Mouse (Mus musculus) layer of hippocampus, adult 8-10 months (tissue): Measurements from ENCODE around the gene Nhsl1. TPM values are rescaled to one million over a fixed set of nuclear protein-coding genes. Genes with fewer than 3 reads are reported as not detected.

ENCODE experiments used
- DNase-seq, 2 experiments: peaks; one replicate each; pipeline ENCODE4 v3.0.0; 2022; ENCODE audit warnings: low spot score in 2 of 2
- total RNA-seq, 4 experiments: library from RNA; stranded (reverse); gene quantifications; 2 replicates each; pipeline ENCODE4 v1.2.4; 2022

The Nhsl1 gene
- total RNA-seq, 4 experiments from 2014 or later = 40.7 to 45.2 (median 41.2) TPM

DNA sequence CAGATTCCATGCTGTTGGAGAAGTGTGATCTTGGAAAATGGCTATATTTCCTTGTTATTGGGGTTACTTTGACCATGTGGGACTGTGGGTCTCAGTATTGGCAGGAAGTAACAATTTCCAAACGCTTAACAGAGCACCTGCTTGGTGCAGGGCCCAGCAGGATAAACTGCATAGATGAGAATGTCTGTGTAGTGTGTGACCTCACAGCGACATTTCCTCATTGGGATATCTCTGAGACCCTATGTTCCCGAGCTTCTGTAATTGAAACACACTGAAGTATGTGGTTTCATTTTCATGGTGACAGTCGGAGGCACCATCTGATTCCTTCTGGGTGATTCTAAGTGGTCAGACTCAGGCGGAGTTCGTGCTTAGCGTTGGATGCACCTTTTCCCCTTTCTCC, 75.5 kb downstream of the Nhsl1 start:
- no peak for DNase-seq

DNA sequence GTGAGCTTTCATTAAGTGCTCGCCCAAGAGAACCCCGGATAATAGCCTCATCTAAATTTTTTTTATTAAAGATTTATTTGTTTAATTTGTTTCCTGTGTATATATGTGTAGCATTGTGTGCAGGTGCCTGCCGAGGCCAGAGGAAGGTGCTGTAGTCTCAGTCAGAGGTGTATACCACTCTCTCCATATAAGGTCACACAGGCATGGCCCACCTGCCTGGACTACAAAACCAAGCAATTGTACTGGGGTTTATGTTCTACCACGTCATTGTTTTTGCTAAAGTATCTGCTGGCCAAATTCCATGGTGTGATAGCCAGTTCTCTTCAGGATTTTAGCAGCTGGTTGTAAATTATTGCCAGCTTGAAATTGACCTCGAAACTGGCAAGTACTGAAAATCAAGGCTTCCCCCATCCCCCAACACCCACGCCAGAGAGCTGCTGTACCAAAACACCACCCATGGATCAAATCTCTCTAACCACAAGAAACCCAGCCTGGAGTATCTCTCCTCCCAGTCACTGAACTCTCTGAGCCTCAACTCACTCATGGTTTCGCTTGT, 81.4 kb downstream of the Nhsl1 start:
- no peak for DNase-seq

DNA sequence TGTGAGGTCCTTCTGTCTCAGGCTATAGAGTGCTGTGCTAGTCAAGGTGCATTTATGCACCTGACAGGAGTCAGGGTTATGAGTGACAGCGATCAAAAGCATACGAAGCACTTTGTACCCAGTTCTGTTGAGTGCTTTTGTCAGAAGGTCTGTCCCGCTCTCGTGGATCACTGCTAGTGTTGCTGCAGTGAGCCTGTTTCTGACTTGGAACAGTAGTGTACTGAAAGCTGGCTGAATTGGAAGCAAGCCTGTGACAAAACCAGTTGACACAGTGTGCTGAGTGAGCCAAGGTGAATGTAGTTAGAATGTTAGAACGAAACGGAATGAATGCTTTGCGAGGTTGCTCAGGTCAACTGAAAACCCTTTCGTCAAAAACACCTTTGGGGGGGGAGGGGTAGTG, 82.2 kb downstream of the Nhsl1 start:
- no peak for DNase-seq

DNA sequence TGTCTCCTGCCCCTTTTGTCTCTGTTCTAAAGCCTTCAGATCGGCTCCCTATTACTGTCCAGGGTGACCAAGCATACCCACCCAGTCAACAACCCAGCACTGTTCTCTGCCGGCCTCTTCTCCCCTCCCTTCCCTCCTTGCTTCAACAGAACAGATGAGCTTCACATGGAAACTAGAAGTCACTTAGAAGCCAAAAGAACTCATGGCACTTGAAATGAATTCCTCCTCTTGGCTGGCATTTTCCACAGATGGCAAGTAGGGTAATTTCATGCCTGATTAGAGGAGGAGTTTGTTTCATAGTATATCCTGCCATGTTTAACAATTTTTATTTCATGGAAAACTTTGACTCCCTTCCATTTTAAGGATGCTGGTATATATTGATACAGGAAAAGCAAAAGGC, 85.2 kb downstream of the Nhsl1 start:
- no peak for DNase-seq

DNA sequence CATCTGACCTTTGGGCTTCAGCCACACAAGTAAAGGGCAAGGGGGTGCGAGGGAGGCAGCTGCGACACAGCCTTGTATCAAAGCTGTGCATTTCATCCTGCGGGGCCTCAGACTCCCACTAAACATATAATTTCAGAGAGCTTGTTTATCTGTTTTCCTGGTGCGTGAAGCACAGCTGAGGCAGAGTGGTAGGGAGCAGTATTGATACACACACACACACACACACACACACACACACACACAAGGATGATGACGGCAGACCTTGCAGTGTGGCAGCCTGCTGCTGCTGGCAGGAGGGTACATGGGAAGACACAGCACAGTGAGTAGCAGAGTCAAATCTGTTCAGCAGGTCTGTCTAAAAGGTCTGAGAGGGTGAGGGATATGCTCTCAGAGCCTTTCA, 85.9 kb downstream of the Nhsl1 start:
- no peak for DNase-seq

DNA sequence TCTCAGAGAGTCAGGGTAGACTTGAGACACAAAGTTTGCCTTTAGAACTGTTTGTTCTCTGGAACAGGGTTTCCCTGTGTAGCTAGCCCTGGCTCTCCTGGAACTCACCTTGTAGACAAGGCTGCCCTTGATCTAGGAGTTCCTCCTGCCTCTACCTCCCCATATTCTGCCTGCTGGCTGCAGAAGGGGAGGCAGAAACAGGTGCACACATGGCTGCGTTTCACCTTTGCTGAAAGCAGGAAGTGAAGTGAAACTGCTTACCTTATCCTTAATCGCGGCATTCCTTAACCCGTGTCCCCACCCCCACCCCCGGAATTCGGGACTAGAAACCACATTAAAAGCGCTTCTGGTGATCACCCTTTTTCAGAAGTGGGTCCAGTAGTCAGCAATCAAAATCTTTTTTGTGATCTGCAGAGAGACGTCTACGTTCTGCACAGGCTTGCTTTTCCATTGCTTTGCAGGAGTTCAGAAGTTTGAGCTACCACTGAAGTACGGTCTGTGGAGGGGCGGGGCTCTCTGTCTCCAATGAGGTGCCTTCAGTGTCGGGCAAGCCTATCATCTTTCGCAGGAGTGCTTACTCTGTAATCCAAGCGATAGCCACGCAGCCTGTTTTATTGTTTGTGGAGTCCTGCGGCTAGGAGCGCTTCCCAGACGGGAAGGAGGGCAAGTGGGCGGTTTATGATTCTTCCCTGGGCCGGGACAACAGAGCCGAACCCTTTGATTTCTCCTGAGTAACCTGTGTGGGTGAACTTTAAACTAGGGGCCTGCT, 88.5 kb downstream of the Nhsl1 start:
- peak; percentile 40 to 62 for DNase-seq

DNA sequence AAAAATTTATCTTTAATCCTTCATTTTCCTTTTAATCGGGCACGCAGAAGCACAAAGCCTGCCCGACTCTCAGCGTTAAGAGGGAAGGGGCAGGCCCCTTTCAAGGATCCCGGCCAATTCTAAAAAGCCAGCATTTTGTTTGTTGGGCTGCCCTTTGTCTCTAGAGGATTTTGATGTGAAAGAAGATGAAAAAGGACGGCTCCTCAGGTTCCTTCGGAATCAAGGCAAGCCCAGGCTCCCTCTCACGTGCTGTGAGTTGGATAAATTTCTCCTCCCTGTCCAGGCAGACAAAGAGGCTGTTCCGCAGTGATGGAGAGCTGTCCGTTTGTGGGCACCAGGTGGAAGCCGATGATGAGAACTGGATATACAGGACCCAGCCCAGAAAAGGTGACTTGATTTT, 89.3 kb downstream of the Nhsl1 start:
- no peak for DNase-seq

DNA sequence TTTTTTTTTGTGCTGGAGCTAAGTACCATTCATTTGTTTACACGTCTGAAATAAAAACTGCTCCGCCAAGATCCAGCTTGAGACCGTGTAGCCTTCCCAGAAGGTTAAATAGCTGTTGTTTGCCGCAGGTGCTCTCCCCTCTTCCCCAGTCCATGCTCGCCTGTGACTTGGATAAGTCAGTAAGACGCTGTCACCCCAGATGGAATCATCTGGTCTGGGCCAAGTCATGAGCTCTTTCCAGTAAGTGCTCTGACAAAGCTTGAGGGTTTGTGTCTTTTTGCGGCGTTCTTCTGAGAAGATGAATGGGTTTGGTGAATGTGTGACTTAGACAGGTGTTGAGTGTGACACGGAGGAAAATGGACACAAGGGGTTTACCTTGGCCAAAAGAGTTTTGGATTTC, 89.8 kb downstream of the Nhsl1 start:
- DNase-seq = no peak

DNA sequence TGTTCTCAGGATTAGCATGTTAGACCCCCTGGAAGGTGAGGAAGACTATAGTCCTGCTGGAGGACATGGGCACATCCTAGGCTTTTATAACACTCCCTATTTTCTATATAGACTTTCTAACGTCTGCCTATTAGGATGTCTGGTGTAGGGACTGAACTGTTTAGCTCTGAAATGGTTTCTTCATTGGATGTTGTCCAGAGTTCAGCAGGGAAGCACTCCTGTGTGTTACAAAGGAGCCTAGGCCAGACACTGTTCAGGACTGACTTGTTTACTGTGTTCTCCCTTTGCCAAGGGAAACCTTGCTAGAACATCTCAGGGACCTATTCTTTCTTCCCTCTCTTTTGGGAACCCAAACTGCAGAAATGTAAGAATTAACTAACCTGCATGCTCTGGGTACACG, 90.3 kb downstream of the Nhsl1 start:
- no peak for DNase-seq

DNA sequence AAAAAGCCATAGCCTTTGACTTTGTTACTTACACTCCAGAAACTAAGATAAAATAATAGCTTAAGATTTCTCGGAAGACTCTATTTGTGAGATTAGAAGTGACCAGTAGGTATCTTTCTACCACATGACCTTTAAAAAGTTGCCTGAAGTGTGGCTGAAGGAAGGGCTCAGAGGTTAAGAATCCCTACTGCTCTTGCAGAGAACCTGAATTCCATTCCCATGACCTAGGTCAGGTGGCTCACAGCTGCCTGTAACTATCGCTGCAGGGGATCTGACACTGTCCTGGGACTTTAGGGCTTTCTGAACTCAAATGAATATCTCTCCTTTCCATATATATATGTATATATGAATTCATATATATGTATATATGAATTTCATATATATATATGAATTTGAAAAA, 92.5 kb downstream of the Nhsl1 start:
- no peak for DNase-seq

DNA sequence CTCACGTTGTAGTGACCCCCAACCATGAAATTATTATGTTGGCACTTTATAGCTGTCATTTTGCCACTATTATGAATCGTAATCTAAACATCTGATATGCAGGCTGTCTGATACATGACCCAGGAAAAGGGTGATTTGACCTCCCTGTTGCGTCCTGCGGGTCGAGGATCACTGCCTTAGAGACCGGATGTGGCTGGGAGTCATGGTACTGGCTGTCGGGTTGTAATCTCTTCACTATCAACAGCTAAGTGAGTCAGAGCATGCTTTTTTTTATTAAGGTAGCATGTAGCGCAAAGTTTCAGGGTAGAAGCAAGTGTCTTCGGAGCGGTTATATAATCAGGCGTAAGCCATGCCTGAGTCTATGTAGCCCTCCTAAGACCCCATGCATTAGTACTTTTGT, 97.2 kb downstream of the Nhsl1 start:
- no peak for DNase-seq

DNA sequence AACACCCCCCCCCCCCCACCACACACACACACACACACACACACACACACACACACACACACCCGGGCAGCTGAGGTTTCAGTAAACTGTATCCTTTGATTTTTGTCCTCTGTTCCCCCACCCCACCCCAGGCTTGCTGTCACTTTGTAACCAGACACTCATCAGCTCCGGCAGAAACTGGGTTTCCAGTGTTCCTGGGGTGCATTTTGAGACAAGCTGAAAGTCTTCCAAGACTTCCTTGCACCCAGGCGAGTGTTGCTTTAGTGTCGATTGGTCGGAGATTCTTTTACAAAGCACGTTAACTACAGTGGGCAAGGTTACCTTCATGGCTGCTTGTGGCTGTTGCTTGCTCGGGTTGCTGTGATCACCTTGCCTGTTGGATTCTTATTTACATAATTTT, 99.4 kb downstream of the Nhsl1 start:
- DNase-seq = no peak

DNA sequence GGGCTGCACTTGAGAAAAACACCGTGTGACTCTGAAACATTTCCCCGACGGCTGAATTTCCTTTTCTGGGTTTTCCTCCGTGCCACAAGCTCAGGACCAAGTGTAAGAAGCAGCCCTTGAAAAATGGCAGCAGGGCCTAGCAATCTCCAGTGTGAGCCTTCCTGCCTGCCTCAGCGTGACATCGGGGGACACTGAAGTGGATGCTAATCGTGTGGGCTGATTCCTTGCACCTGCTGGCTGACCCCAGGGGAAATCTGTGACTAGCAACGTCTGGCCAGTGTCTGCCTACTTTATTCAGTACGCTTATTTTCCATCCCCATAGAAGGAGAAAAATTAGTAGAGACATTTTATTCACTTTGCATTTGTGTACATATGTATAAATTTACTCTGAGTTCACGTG, 100.7 kb downstream of the Nhsl1 start:
- DNase-seq = no peak

DNA sequence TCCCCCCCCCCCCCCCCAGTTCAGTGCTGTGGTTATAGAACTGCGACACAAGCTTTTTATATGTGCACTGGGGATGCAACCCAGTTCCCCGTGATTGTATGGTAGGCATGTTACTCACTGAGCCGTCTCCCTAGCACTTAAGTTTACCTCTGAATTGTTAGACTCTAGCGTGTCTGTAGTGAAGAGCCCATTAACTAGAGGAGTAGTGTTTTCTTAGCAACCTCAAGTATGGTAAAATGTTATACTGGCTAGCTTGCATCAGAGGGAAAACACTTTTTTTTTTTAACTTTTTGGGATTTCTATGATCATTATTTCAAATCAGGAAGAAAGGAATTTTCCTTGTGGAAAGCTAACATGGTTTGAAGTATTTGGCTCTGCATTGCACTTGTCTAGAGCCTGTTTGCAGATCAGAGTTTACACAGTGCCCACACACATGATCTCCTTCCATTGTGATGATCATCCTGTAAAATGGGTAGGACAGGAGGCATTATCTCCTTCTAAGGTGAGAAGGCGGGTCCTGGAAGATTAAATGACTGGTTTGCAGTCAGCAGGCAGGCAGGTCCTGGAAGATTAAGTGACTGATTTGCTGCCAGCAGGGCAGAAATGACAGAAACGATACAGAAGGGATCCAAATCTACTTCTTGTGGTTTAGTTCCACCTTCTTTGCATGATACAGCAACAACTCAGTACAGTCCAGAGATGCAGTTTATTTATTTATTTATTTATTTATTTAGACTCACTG, 101.6 kb downstream of the Nhsl1 start:
- no peak for DNase-seq

DNA sequence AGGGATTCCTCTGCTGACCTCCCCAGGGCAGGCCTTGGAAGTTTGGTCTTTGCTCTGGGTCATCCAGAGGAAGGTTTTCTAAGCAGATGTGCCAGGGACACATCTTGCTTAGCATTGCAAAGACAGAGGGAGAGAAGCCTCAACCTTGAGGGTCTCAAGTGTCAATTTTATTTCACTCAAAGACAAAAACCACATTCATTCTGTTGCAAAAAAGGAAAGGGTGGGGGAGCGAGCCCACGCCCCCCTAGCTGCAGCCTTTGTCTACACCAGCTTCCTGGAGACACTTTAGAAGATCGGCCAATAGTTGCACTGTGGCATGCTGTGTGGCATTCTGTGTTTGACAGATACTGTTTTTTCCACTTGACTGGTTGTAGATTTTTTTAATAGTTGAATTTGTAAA, 104.2 kb downstream of the Nhsl1 start:
- DNase-seq = no peak

DNA sequence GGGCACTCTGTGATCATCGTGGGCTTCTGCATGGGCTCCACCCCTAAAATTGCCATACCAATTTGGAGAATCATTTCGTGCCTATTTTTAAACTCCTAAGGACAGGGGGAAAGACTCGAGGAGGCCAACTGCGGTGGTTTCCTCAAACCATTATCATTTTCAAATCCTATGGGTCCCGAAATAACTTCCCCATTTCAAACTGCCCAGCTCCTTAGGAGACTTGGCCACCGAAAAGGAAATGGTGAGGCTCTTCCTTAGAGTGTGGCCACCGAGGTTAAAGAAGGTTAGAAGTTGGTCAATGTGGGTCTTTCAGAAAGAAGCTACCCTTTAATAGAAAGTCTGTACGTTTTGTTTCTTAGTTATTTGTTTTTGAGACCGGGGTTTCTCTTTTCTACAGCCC, 104.8 kb downstream of the Nhsl1 start:
- no peak for DNase-seq

DNA sequence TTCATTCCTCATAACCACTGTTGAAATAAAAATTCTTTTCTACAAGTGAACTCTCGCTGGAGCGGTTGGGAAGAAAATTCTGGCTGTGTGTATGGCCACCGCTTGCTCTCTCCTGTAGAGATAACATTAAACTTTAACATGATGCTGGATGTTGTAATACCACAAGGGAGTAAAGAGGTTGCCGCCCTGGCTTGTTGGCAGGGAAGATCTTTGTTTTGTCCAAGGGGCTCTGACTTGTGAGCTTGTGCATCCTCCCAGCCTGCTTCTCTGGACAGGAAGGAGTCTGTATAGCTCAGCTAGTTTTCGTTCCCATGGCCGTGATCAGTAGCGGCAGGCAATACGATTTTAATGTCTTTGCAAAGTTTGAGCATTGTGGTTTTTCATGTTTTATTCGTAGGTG, 109.1 kb downstream of the Nhsl1 start:
- no peak for DNase-seq

DNA sequence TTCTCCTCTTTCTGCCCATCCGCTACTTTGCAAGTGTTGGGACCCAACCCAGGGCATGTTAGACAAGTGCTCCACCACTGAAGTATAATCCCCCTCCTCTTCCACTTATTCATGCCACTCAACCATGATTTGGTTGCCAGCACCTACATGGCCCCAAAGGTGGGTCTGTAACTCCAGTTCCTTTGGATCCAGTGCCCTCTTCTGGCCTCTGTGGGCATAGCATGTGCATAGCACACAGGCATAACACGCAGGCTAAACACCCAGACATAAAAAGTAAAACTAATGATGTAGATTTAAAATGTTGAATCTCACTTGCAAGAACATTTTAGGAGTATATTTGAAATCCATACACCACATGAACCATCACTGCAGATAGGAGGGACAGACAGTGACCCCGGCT, 110.7 kb downstream of the Nhsl1 start:
- DNase-seq = no peak

DNA sequence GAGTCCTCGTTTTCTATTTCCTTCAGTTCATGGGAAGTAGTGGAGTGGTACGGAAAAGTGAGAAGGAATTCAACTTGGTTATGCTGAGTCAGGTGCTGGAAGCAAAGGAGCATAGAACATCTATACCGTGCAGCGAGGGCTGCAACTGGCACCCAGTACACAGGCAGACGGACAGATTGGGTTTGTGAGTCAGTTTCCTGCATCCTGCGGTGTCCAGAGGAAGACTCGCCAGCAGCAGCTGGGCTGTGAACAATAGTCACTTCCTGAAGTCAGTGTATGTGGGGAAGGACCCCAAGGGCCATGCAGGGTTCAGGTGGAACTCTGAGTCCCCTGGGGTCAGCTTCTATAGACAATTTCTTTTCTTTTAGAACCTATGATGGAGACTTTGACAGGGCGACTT, 111.4 kb downstream of the Nhsl1 start:
- DNase-seq = no peak

DNA sequence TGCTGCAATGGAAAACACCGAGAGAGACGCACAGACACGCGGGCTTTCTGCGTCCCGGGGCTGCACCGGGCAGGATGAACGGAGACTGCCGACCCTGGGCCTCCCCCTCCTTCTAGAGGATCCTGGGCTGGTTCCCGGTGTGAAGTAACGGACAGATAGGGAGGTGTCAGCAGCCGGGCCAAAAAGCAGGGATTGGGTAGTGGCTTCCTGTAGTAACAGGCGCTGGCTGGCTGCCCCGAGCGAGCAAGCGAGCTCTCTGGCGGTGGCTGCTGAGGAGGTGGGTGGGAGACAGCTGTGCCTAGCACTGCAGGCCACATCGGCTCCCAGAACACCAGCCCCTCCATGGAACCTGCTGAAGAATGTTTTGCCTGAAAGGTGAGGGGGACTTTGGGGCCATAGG, 112.2 kb downstream of the Nhsl1 start:
- peak; percentile 33 to 49 for DNase-seq

DNA sequence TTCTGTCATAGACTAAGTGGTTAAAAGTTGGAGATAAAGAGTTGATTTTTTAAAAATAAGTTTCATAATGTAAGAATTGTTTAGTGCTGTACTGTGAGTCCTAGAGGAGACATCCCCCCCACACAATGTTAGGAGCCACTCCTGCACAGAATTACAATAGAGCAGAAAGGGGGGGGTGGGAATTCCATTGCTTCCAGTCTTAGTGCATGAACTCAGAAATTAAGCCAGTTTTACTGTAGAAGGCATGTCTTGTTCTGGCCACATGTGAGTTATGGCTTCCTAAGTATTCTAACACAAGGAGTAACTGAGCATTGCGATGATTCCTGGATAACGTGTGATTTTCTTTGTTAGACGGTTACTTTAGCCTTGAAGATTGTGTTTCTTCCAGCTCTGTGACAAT, 112.8 kb downstream of the Nhsl1 start:
- DNase-seq = no peak

DNA sequence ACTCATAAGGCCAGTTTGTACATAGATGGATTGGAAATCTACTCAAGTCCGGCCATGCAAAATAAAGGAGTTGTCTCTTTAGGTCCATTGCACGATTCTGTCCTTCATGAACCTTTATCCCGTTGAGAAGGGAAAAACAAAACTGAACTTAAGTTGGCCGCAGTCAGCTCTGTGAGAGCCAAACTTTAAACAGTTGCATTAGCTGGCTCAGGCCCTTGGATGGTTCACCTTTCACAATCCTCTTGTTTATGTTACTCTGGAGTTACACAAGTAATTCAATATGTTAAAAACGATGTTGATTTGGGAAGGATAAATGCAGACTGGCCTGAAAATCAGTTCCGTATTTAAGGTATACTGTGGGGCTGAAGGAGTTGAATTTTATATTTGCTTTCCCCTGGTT, 116.7 kb downstream of the Nhsl1 start:
- DNase-seq = no peak

DNA sequence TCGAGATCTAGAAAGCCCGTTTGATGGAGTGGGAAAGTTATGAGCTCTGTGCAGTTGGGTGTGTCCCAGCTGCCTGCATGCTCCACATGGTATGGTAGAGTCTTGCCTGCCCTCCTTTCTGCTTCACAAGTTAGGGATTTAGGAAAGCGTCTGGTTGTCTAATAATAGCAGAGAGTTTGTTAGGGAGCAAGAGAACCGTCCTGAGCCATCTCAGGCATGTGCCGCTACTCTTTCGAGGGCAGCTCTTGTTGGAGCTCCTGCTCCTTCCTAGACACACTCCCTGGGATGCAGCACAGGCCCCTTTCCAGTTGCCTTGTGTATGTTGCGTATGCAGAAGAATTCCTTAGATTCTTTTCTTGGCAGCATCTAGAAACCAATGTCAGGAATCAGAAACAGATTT, 117.2 kb downstream of the Nhsl1 start:
- DNase-seq = no peak
